ENCODE assay signal across 14 mouse cellular contexts in genomic region chr1:42718549-42718948, GRCm38 (mm10). TPM values are rescaled to one million over a fixed set of nuclear protein-coding genes. Genes with fewer than 3 reads are reported as not detected.
A peak's percentile ranks its signal among the peaks of the same experiment; 100 is the strongest.
DNase-seq lines count a peak whose midpoint lies in the region; ATAC-seq lines count a peak whose summit lies in the region.
"Had no signal": no experiment of that assay in that cellular context is flagged by ENCODE, and none has a peak within 500 bp of the region (broad histone marks: within the 10 kb centered on the region; RNA-seq: fewer than 3 reads in every experiment).

No protein-coding gene starts in this region.

- no peak overlapping the region for H3K4me2 ChIP-seq in midbrain, embryonic 11.5 days
- H3K4me2 ChIP-seq in neural tube, embryonic 13.5 days = no peak overlapping the region
- H3K4me2 ChIP-seq: limb, embryonic 12.5 days had no signal

- H3K4me3 ChIP-seq in midbrain, embryonic 10.5 days = no peak overlapping the region
- no peak overlapping the region for H3K4me3 ChIP-seq in midbrain, embryonic 11.5 days (ENCODE audit: low read depth, low read length)
- no peak overlapping the region for H3K4me3 ChIP-seq in hindbrain, embryonic 10.5 days
- H3K4me3 ChIP-seq in neural tube, embryonic 13.5 days = no peak overlapping the region
- H3K4me3 ChIP-seq: limb, embryonic 12.5 days had no signal

- peak; percentile 22 to 31 for DNase-seq in frontal cortex, postnatal 10 days (ENCODE audit: low spot score in 2 of 2)
- no peak for DNase-seq in midbrain, embryonic 10.5 days (ENCODE audit: low spot score)
- DNase-seq in midbrain, embryonic 11.5 days (ENCODE audit: low spot score, missing footprints) = no peak
- no peak for DNase-seq in hindbrain, embryonic 10.5 days (ENCODE audit: low spot score)
- no peak for DNase-seq in Muller cell, postnatal 12 days (ENCODE audit: inconsistent ontology term)
- no peak for DNase-seq in urinary bladder, adult 18-20 months (ENCODE audit: low spot score in 2 of 2)
- DNase-seq: gastrocnemius, postnatal 25 days; lung, postnatal 36 days; thymus, adult 18-20 months had no signal

- no peaks in the 10 kb centered on the region for H3K36me3 ChIP-seq in midbrain, embryonic 10.5 days
- H3K36me3 ChIP-seq in midbrain, embryonic 11.5 days (ENCODE audit: control insufficient read depth, insufficient read depth, low read length) = no peaks in the 10 kb centered on the region
- H3K36me3 ChIP-seq in hindbrain, embryonic 10.5 days = no peaks in the 10 kb centered on the region
- H3K36me3 ChIP-seq in neural tube, embryonic 13.5 days = no peaks in the 10 kb centered on the region
- H3K36me3 ChIP-seq: limb, embryonic 12.5 days had no signal

- 24% methylated on average over 5 of the region's 5 CpGs for WGBS in midbrain, embryonic 10.5 days
- WGBS in midbrain, embryonic 11.5 days = 23% methylated on average over 5 of the region's 5 CpGs
- whole genome bisulfite sequencing in hindbrain, embryonic 10.5 days = 16% methylated on average over 5 of the region's 5 CpGs
- WGBS in neural tube, embryonic 13.5 days = 10% methylated on average over 5 of the region's 5 CpGs

- peaks cover 35% of the 10 kb centered on the region for H3K27me3 ChIP-seq in midbrain, embryonic 10.5 days (ENCODE audit: low read depth, poor library complexity, severe bottlenecking)
- no peaks in the 10 kb centered on the region for H3K27me3 ChIP-seq in midbrain, embryonic 11.5 days (ENCODE audit: control insufficient read depth, insufficient read depth, low read length)
- peaks cover 38% of the 10 kb centered on the region for H3K27me3 ChIP-seq in hindbrain, embryonic 10.5 days (ENCODE audit: insufficient read depth, poor library complexity, severe bottlenecking)
- peaks cover 14% of the 10 kb centered on the region for H3K27me3 ChIP-seq in neural tube, embryonic 13.5 days

- no peak for ATAC-seq in frontal cortex, adult (ENCODE audit: low TSS enrichment)
- no peak for ATAC-seq in midbrain, embryonic 11.5 days (ENCODE audit: low FRiP score)
- peak; percentile 16 for ATAC-seq in neural tube, embryonic 13.5 days (ENCODE audit: low read depth)

- peak overlapping the region; percentile 34; the same call in 1 of the 2 replicates for H3K27ac ChIP-seq in midbrain, embryonic 10.5 days (replicated peaks)
- H3K27ac ChIP-seq in midbrain, embryonic 11.5 days (ENCODE audit: low read depth, low read length) = no peak overlapping the region
- peak overlapping the region; percentile 20; the same call in 1 of the 2 replicates for H3K27ac ChIP-seq in hindbrain, embryonic 10.5 days
- H3K27ac ChIP-seq in neural tube, embryonic 13.5 days (replicated peaks) = peak overlapping the region; percentile 43; the same call in 1 of the 2 replicates
- H3K27ac ChIP-seq: limb, embryonic 12.5 days had no signal

- H3K9me3 ChIP-seq in midbrain, embryonic 10.5 days (replicated peaks) = no peaks in the 10 kb centered on the region
- H3K9me3 ChIP-seq in midbrain, embryonic 11.5 days (ENCODE audit: control insufficient read depth, low read length) = no peaks in the 10 kb centered on the region
- no peaks in the 10 kb centered on the region for H3K9me3 ChIP-seq in hindbrain, embryonic 10.5 days
- no peaks in the 10 kb centered on the region for H3K9me3 ChIP-seq in neural tube, embryonic 13.5 days
- H3K9me3 ChIP-seq: limb, embryonic 12.5 days had no signal

- no peak overlapping the region for H3K9ac ChIP-seq in midbrain, embryonic 11.5 days (ENCODE audit: low read length)
- H3K9ac ChIP-seq in neural tube, embryonic 13.5 days = no peak overlapping the region
- H3K9ac ChIP-seq: limb, embryonic 12.5 days had no signal

- H3K4me1 ChIP-seq in midbrain, embryonic 10.5 days = peaks cover 18% of the 10 kb centered on the region
- peaks cover 5% of the 10 kb centered on the region for H3K4me1 ChIP-seq in midbrain, embryonic 11.5 days (ENCODE audit: control insufficient read depth, insufficient read depth, low read length)
- peaks cover 22% of the 10 kb centered on the region for H3K4me1 ChIP-seq in hindbrain, embryonic 10.5 days (replicated peaks)
- H3K4me1 ChIP-seq in neural tube, embryonic 13.5 days (replicated peaks) = peaks cover 19% of the 10 kb centered on the region

RNA-seq across cellular contexts. Expression of gene Pou3f3, which starts 23.0 kb away (rescaled TPM):
- polyA plus RNA-seq in midbrain, embryonic 10.5 days (2016; fragmentation: Nextera tagmentation; extraction: Ambion mirVana) = 18.2 and 22.2 TPM in 2 replicates
- 26.3 and 27.9 TPM in 2 replicates for polyA plus RNA-seq in midbrain, embryonic 11.5 days (2014; fragmentation: Nextera tagmentation; extraction: Ambion mirVana)
- 16.8 and 17.8 TPM in 2 replicates for polyA plus RNA-seq in hindbrain, embryonic 10.5 days (2016; fragmentation: Nextera tagmentation; extraction: Ambion mirVana)
- 10.5 and 12.2 TPM in 2 replicates for polyA plus RNA-seq in neural tube, embryonic 13.5 days (2015; fragmentation: Nextera tagmentation; extraction: Ambion mirVana)
- polyA plus RNA-seq: C2C12; small intestine, adult 2 months had no signal

Comparison
In these comparisons a context has a peak if more than half of its experiments do, and no peak if none do; other contexts are left out.
1. DNase-seq: peak in frontal cortex, postnatal 10 days (2 of 2); none in midbrain, embryonic 10.5 days (single experiment), midbrain, embryonic 11.5 days (single experiment), hindbrain, embryonic 10.5 days (single experiment), Muller cell, postnatal 12 days (single experiment) and urinary bladder, adult 18-20 months (0 of 2).